Mouse (Mus musculus) inflammation-experienced regulatory T-cells (primary cell): ENCODE results near the gene Pnp. TPM values are rescaled to one million over a fixed set of nuclear protein-coding genes. Genes with fewer than 3 reads are reported as not detected.

Source experiments
- polyA plus RNA-seq, 2 experiments: library from polyadenylated mRNA; unstranded; fragments of 100-300 nt; shearing (Covaris generic); gene quantifications; one replicate each; pipeline ENCODE4 v1.2.1; 2017

The Pnp gene
- 10 to 100 TPM; 47.8 to 51.5 TPM for polyA plus RNA-seq

DNA sequence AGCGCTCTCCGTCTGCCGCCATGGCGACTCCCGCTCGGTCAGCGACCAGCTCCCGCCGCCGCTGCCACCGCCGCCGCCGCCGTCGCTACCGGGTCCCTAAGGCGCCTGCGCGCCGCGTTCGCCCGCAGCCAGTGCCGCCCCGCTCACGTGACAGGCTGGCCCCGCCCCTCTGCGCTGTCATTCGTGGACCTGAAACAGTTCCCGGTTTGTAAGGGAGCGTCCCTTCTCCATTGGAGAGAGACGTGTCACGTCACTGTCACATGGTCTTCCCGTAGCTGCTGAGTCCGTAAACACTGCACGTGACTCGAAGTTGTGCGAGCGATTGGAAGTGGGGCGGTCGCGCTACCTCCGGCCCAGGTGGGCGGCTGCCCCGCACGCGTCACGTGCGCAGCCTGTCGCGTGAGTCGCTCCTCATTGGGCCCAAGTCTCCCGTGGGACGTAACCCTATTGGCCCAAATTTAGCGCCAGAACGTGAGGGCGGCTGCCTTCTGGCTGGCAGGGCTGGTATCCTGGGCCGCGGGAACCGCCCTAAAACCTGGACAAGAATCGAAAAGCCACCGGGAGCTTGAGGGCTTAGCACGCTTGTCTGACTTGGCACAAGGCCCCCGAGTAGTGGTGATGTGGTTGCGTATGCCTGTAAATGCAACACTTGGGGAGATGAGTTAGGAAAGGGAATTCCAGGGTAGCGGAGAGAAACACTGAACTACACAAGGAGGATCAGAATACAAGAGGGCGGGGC lies at the start of gene Pnp, which contains the start of gene Pip4p1:
Gene Pnp, plus strand, starts transcription at position 329 of the 739 bp plus-strand sequence.
Gene Pip4p1, minus strand, starts transcription at position 103 of the 739 bp plus-strand sequence.

DNA sequence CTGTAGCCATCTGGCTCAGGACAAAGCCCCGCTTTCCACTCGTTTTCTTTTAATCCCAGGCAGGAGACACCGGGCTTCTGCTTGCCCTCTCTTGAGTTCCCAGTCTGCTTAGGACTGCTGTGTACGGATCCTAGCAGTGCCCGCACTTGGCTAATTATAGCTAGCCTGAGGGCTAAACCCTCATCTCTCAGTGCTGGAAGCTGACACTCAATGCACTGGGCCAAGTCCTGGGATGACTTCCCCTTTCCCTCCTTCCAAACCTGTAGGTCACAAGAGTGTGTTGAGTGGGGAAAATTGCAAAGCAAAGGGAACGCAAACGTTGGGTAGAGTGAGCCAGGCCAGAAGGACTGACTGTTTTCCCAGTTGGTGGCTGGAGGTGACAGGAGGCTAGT lies 33.5 kb upstream of the Pnp start, which contains the start of gene Klhl33:
Gene Klhl33, minus strand, starts transcription at position 134 of the 392 bp plus-strand sequence.

DNA sequence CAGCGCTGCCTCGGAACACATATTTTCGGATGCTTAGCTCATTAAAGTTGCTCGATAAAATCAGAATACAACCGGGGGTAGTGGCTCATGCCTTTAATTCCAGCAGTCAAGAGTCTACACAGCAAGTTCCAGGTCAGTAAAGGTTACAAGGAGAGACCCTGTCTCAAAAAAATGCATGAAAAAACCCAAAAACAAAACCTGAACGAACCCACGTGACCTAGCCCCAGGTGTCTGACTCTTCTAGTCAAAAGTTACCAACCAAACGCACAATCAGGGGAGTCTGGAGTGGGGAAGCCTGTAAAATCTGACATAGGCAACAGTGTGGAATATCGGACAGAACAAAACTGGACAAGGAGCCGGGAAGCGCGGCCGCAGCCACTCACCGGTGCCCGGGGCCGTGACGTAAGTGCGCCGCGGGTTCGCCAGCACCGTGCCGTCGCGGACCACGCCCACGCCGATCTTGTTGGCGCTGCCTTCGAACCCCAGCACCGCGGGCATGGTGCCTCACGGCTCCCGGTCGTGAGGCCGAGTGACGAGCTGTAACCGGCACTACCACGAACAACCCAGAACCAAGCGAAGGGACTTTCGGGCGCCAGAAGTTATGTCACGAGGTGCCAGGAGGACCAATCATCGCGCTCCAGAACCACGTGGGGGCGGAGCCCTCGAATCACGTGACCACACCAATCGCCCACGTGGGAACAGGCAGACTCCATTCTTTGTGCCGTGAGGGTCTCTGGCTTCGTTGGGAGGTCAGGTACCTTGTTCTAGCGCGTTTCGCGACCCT lies 6.4 kb upstream of the Pnp start, which contains the start of the genes Osgep and Apex1:
Gene Osgep, minus strand, starts transcription at position 613 of the 784 bp plus-strand sequence.
Gene Apex1, plus strand, starts transcription at position 688 of the 784 bp plus-strand sequence.

DNA sequence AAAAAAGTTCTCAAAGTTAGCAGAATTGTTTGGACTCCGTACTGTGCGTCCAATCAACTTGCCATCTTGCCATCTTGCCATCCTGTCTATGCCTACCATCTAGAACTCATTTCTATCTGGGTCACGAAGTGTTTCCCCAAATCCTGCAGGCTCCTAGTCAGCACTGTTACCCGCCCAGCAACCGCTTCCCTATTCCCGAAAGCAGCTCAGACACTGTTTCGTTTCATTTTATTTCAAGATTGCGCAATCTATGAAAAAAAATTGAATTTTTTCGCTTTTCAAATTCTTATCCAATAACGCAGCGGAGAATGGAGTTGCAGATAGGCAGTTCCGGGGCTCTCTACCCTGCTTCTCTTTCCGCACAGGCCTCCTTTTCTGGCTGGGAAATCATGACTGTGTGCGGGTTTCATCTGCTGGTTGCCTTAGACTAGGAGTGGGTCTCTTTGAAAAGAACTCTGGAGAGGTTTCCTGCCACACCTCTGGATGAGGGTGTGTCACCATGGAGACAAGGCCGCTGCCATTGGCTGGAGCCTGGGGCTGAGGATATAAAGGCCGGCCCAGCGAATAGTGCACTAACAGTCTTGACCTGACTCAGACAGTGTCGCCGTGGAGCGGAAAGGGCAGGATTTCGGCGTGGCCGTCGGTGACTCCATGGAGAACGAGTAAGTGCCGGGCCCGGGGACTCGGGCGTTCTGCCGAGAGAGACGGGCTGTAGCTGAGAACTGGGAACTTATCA lies 13.2 kb downstream of the Pnp start, which contains the start of gene Gm49342:
Gene Gm49342, plus strand, starts transcription at position 586 of the 736 bp plus-strand sequence.

DNA sequence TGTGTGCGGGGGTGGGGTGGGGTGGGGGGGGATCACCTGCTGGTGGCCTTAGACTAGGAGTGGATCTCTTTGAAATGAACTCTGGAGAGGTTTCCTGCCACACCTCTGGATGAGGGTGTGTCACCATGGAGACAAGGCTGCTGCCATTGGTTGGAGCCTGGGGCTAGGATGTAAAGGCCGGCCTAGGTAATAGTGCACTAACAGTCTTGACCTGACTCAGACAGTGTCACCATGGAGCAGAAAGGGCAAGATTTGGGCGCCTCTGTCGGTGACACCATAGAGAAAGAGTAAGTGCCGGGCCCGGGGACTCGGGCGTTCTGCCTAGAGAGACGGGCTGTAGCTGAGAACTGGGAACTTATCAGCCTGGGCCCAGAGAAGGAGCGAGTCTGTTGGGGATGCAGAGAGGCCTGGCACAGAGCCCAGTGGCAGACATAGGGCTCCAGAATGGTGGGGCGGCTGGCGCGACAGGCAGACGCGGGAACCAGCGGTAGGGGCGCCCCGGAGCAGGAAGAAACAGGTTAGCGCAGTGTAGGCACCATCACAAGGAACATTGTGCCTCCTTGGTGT lies 25.1 kb downstream of the Pnp start, which contains the start of gene Pnp2:
Gene Pnp2, plus strand, starts transcription at position 51 of the 567 bp plus-strand sequence.

DNA sequence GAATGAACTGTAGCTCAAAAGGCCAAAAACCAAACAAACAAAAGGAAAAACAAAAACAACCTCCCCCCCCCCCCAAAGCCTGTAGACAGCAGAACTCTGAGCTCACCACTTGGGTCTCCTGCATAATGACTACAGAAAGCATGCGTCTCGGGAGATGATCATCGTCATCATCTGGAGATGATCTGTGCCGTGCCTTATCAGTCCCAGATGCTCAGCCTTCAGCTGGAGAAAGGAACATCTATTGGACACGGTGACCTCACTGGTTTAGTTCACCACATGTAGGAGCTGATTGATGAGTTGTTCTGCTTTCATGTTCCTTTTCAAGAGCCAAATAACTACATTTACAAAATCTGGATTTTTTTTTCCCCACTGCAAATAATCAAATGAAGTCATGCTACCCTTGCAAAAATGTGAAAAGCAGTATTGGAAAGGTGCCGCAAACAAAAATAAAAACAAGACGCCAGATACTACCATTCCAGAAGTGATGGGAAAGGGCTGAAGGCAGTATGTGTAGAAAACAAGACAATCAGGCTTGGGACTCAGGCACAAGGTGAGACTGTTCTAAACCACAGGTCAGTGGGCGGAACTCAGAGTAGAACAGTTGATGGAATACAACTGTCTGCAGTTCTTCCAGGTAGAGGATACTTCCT lies 76.4 kb downstream of the Pnp start, which contains the start of gene Rnase10:
Gene Rnase10, plus strand, starts transcription at position 600 of the 650 bp plus-strand sequence.

Other genes with a start within 250 kb of the Pnp start
- gene Olfr747, start 237.9 kb upstream of the Pnp start, polyA plus RNA-seq, result not detected
- under 1 TPM in 1 of 2 experiments, not detected in 1; 0.71 TPM for gene Olfr748, start 223.7 kb upstream of the Pnp start, polyA plus RNA-seq
- gene Olfr749, start 186.0 kb upstream of the Pnp start, polyA plus RNA-seq, result not detected
- gene Ttc5, start 145.6 kb upstream of the Pnp start, polyA plus RNA-seq, result 100 to 1,000 TPM; 107 to 120 TPM
- gene Ccnb1ip1, start 123.3 kb upstream of the Pnp start, polyA plus RNA-seq, result under 1 TPM in 1 of 2 experiments, not detected in 1; 0.37 TPM
- gene Parp2, start 123.2 kb upstream of the Pnp start, polyA plus RNA-seq, result 10 to 100 TPM; 74.4 to 87.3 TPM
- 10 to 100 TPM; 20.6 to 24.3 TPM for gene Tep1, start 60.5 kb upstream of the Pnp start, polyA plus RNA-seq
- gene Klhl33, start 33.6 kb upstream of the Pnp start, polyA plus RNA-seq, result under 1 TPM; 0.33 to 0.40 TPM
- 100 to 1,000 TPM in 1 of 2 experiments, 10 to 100 TPM in 1; 95.6 to 104 TPM for gene Osgep, start 6.2 kb upstream of the Pnp start, polyA plus RNA-seq
- gene Apex1, start 6.1 kb upstream of the Pnp start, polyA plus RNA-seq, result 10 to 100 TPM; 50.0 to 51.6 TPM
- 10 to 100 TPM; 67.6 to 81.9 TPM for gene Pip4p1, start 226 bp upstream of the Pnp start, polyA plus RNA-seq
- gene Gm49342, start 13.4 kb downstream of the Pnp start, polyA plus RNA-seq, result not detected
- gene Pnp2, start 24.9 kb downstream of the Pnp start, polyA plus RNA-seq, result 1 to 10 TPM in 1 of 2 experiments, under 1 TPM in 1; 0.95 to 1.1 TPM
- gene Rnase10, start 76.7 kb downstream of the Pnp start, polyA plus RNA-seq, result 1 to 10 TPM in 1 of 2 experiments, under 1 TPM in 1; 0.37 to 1.0 TPM
- gene Rnase9, start 110.8 kb downstream of the Pnp start, polyA plus RNA-seq, result not detected
- not detected for gene Rnase11, start 119.1 kb downstream of the Pnp start, polyA plus RNA-seq
- not detected for gene Rnase12, start 126.6 kb downstream of the Pnp start, polyA plus RNA-seq
- 1 to 10 TPM in 1 of 2 experiments, under 1 TPM in 1; 0.68 to 4.6 TPM for gene Olfr750, start 143.4 kb downstream of the Pnp start, polyA plus RNA-seq
- gene Rnase4, start 160.0 kb downstream of the Pnp start, polyA plus RNA-seq, result 10 to 100 TPM; 16.4 to 19.1 TPM
- 1 to 10 TPM; 3.2 to 4.6 TPM for gene Ang, start 160.1 kb downstream of the Pnp start, polyA plus RNA-seq
- gene Eddm3b, start 183.3 kb downstream of the Pnp start, polyA plus RNA-seq, result not detected
- 1 to 10 TPM; 2.1 to 5.0 TPM for gene Rnase6, start 192.8 kb downstream of the Pnp start, polyA plus RNA-seq
- gene Rnase1, start 215.7 kb downstream of the Pnp start, polyA plus RNA-seq, result 1 to 10 TPM; 1.2 to 3.6 TPM
- gene Rnase2b, start 231.2 kb downstream of the Pnp start, polyA plus RNA-seq, result not detected